Mouse (Mus musculus) brain, embryonic 14.5 days (tissue): ENCODE measurements around the gene Prkci.

Experiments used
- CTCF ChIP-seq: fragments of 200-500 bp; IDR thresholded peaks from 2 replicates; pipeline ENCODE4 v1.5.1; 2012; ENCODE audit warnings: inconsistent platforms, mild to moderate bottlenecking, moderate library complexity, borderline replicate concordance; ENCODE audit not compliant: insufficient read depth, insufficient read length; ENCODE audit errors: extremely low read depth
- POLR2A ChIP-seq: fragments of 200-500 bp; IDR thresholded peaks from 2 replicates; pipeline ENCODE4 v1.6.1; 2012; ENCODE audit warnings: mild to moderate bottlenecking, inconsistent platforms, borderline replicate concordance; ENCODE audit not compliant: poor library complexity, insufficient read depth, insufficient read length, severe bottlenecking; ENCODE audit errors: extremely low read depth

DNA sequence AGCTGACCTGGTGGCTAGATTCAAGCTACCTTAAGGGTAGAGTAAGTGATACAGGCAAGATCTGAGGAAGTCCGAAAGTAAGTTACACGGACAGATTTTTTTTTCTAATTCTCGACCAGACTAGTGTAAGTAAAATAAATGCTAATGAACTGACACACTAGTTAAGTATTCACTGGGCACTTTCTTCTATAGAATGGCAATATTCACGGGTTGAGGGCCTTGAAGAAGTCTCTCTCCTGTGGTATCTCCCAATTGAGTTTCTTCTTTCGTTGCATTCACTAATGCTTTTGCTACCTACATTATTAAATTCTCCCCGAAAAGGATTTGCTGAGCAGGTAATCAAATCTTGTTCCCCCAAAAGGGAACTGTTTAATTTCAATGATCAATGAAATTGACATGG is 688 bp upstream of the Prkci start:
- TF ChIP-seq CTCF = no peak
- no peak for TF ChIP-seq POLR2A
